Mouse (Mus musculus): Measurements from ENCODE around the gene Frmd4b. TPM values are rescaled to one million over a fixed set of nuclear protein-coding genes. Genes with fewer than 3 reads are reported as not detected.

Gene Frmd4b
- polyA plus RNA-seq, 1 experiment, result 0.59 TPM

GRCm38 (mm10) chr6:97518467-97518866, 98.9 kb downstream of the Frmd4b start:
- H3K27me3 ChIP-seq (ENCODE audit: control insufficient read depth, insufficient read depth, insufficient read length), result no peaks in the 10 kb centered on the region
- no peak overlapping the region for H3K4me3 ChIP-seq
- H3K36me3 ChIP-seq (ENCODE audit: control insufficient read depth, insufficient read depth), result no peaks in the 10 kb centered on the region
- H3K4me2 ChIP-seq (ENCODE audit: low read depth), result no peak overlapping the region
- H3K79me2 ChIP-seq (ENCODE audit: control insufficient read depth, insufficient read depth), result no peaks in the 10 kb centered on the region
- H3ac ChIP-seq (ENCODE audit: control insufficient read depth, insufficient read length), result no peak overlapping the region
- TF ChIP-seq USF1 (IDR thresholded peaks at IDR 0.05; ENCODE audit: low read depth) (no peak), MYOG (IDR thresholded peaks at IDR 0.05; ENCODE audit: control insufficient read depth in 1 of 3, insufficient read depth in 1 of 3, insufficient read length in 2 of 3, low read depth in 2 of 3) (no peak), REST (IDR thresholded peaks at IDR 0.05; ENCODE audit: insufficient read depth, insufficient read length) (no peak), TCF3 (IDR thresholded peaks at IDR 0.05; ENCODE audit: insufficient read length, low read depth) (no peak), POLR2A (IDR thresholded peaks at IDR 0.05; ENCODE audit: insufficient read length, low read depth) (no peak), SRF (IDR thresholded peaks at IDR 0.05; ENCODE audit: control insufficient read depth, insufficient read length, low read depth) (no peak), MAX (IDR thresholded peaks at IDR 0.05; ENCODE audit: low read depth) (no peak), MYOD1 (IDR thresholded peaks at IDR 0.05; ENCODE audit: control insufficient read depth in 1 of 3, insufficient read length in 2 of 3, low read depth in 2 of 3) (no peak), E2F4 (IDR thresholded peaks at IDR 0.05; ENCODE audit: insufficient read depth) (no peak), CEBPB (IDR thresholded peaks at IDR 0.05; ENCODE audit: insufficient read depth, poor library complexity, severe bottlenecking) (no peak), TCF12 (IDR thresholded peaks at IDR 0.05; ENCODE audit: insufficient read depth, poor library complexity, severe bottlenecking) (no peak), POLR2AphosphoS2 (IDR thresholded peaks at IDR 0.05; ENCODE audit: insufficient read length, low read depth) (no peak)

DNA sequence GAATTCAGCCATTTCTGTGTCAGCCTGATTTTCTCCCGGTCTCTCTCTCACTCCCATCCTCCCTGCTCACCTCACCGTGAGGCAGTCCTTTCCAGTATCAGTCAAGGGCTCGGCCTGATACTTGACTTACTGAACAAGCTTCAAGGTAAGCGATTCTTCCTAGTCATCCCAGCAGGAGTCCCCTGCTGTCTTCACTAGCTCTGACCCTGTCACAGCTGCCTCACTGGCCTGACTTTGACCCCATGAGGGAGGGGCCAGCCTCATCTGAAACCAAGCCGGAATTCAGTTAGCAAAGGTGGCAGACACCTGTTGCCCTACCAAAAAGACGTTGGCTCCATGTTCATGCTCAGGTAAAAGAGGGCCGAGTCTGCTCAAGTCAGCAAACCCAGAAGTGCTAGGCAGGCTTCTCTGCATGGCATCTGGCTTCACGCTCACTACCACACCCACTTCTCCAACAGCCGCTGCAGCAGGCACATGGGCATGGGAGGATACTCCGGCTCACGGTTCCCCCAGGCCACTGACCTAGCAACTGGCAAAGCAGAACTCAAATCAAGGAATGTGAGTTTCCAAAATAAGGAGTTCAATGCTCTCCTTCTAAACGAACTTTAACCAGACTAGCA, 99.6 kb downstream of the Frmd4b start:
- Histone ChIP-seq H3K4me3 (no peak overlapping the region), H3K36me3 (ENCODE audit: control insufficient read depth, insufficient read depth) (no peaks in the 10 kb centered on the region), H3K4me2 (ENCODE audit: low read depth) (no peak overlapping the region), H3ac (ENCODE audit: control insufficient read depth, insufficient read length) (no peak overlapping the region), H3K79me2 (ENCODE audit: control insufficient read depth, insufficient read depth) (no peaks in the 10 kb centered on the region), H3K27me3 (ENCODE audit: control insufficient read depth, insufficient read depth, insufficient read length) (no peaks in the 10 kb centered on the region)
- TF ChIP-seq REST (IDR thresholded peaks at IDR 0.05; ENCODE audit: insufficient read depth, insufficient read length) (no peak), MYOG (IDR thresholded peaks at IDR 0.05; ENCODE audit: control insufficient read depth in 1 of 3, insufficient read depth in 1 of 3, insufficient read length in 2 of 3, low read depth in 2 of 3) (peak in 1 of 3 experiments; percentile 6)

GRCm38 (mm10) chr6:97516941-97517340, 100.4 kb downstream of the Frmd4b start:
- no peaks in the 10 kb centered on the region for H3K36me3 ChIP-seq (ENCODE audit: control insufficient read depth, insufficient read depth)
- no peaks in the 10 kb centered on the region for H3K27me3 ChIP-seq (ENCODE audit: control insufficient read depth, insufficient read depth, insufficient read length)
- no peaks in the 10 kb centered on the region for H3K79me2 ChIP-seq (ENCODE audit: control insufficient read depth, insufficient read depth)
- no peak overlapping the region for H3ac ChIP-seq (ENCODE audit: control insufficient read depth, insufficient read length)
- H3K4me3 ChIP-seq, result no peak overlapping the region
- no peak overlapping the region for H3K4me2 ChIP-seq (ENCODE audit: low read depth)
- TF ChIP-seq REST (IDR thresholded peaks at IDR 0.05; ENCODE audit: insufficient read depth, insufficient read length) (no peak), CEBPB (IDR thresholded peaks at IDR 0.05; ENCODE audit: insufficient read depth, poor library complexity, severe bottlenecking) (no peak), TCF3 (IDR thresholded peaks at IDR 0.05; ENCODE audit: insufficient read length, low read depth) (no peak), POLR2AphosphoS2 (IDR thresholded peaks at IDR 0.05; ENCODE audit: insufficient read length, low read depth) (no peak), USF1 (IDR thresholded peaks at IDR 0.05; ENCODE audit: low read depth) (no peak), MYOD1 (IDR thresholded peaks at IDR 0.05; ENCODE audit: control insufficient read depth in 1 of 3, insufficient read length in 2 of 3, low read depth in 2 of 3) (no peak), MYOG (IDR thresholded peaks at IDR 0.05; ENCODE audit: control insufficient read depth in 1 of 3, insufficient read depth in 1 of 3, insufficient read length in 2 of 3, low read depth in 2 of 3) (no peak), E2F4 (IDR thresholded peaks at IDR 0.05; ENCODE audit: insufficient read depth) (no peak), MAX (IDR thresholded peaks at IDR 0.05; ENCODE audit: low read depth) (no peak)

GRCm38 (mm10) chr6:97510771-97511170, 106.6 kb downstream of the Frmd4b start:
- Histone ChIP-seq H3K36me3 (ENCODE audit: control insufficient read depth, insufficient read depth) (no peaks in the 10 kb centered on the region), H3K27me3 (ENCODE audit: control insufficient read depth, insufficient read depth, insufficient read length) (no peaks in the 10 kb centered on the region), H3K4me3 (no peak overlapping the region), H3K4me2 (ENCODE audit: low read depth) (no peak overlapping the region), H3ac (ENCODE audit: control insufficient read depth, insufficient read length) (no peak overlapping the region), H3K79me2 (ENCODE audit: control insufficient read depth, insufficient read depth) (no peaks in the 10 kb centered on the region)
- TF ChIP-seq USF1 (IDR thresholded peaks at IDR 0.05; ENCODE audit: low read depth) (no peak), TCF12 (IDR thresholded peaks at IDR 0.05; ENCODE audit: insufficient read depth, poor library complexity, severe bottlenecking) (no peak), POLR2AphosphoS2 (IDR thresholded peaks at IDR 0.05; ENCODE audit: insufficient read length, low read depth) (no peak), SRF (IDR thresholded peaks at IDR 0.05; ENCODE audit: control insufficient read depth, insufficient read length, low read depth) (no peak), MYOG (IDR thresholded peaks at IDR 0.05; ENCODE audit: control insufficient read depth in 1 of 3, insufficient read depth in 1 of 3, insufficient read length in 2 of 3, low read depth in 2 of 3) (no peak), MAX (IDR thresholded peaks at IDR 0.05; ENCODE audit: low read depth) (no peak), TCF3 (IDR thresholded peaks at IDR 0.05; ENCODE audit: insufficient read length, low read depth) (no peak), POLR2A (IDR thresholded peaks at IDR 0.05; ENCODE audit: insufficient read length, low read depth) (no peak), REST (IDR thresholded peaks at IDR 0.05; ENCODE audit: insufficient read depth, insufficient read length) (no peak), MYOD1 (IDR thresholded peaks at IDR 0.05; ENCODE audit: control insufficient read depth in 1 of 3, insufficient read length in 2 of 3, low read depth in 2 of 3) (no peak), E2F4 (IDR thresholded peaks at IDR 0.05; ENCODE audit: insufficient read depth) (no peak), CEBPB (IDR thresholded peaks at IDR 0.05; ENCODE audit: insufficient read depth, poor library complexity, severe bottlenecking) (no peak)

- H3K4me2 ChIP-seq (ENCODE audit: low read depth), result no peak overlapping the region
- H3K4me3 ChIP-seq, result no peak overlapping the region
- TF ChIP-seq MYOD1 (IDR thresholded peaks at IDR 0.05; ENCODE audit: control insufficient read depth in 1 of 3, insufficient read length in 2 of 3, low read depth in 2 of 3) (no peak), MAX (IDR thresholded peaks at IDR 0.05; ENCODE audit: low read depth) (no peak), POLR2AphosphoS2 (IDR thresholded peaks at IDR 0.05; ENCODE audit: insufficient read length, low read depth) (no peak), REST (IDR thresholded peaks at IDR 0.05; ENCODE audit: insufficient read depth, insufficient read length) (no peak), TCF12 (IDR thresholded peaks at IDR 0.05; ENCODE audit: insufficient read depth, poor library complexity, severe bottlenecking) (no peak), CEBPB (IDR thresholded peaks at IDR 0.05; ENCODE audit: insufficient read depth, poor library complexity, severe bottlenecking) (no peak), MYOG (IDR thresholded peaks at IDR 0.05; ENCODE audit: control insufficient read depth in 1 of 3, insufficient read depth in 1 of 3, insufficient read length in 2 of 3, low read depth in 2 of 3) (no peak)
- H3K36me3 ChIP-seq (ENCODE audit: control insufficient read depth, insufficient read depth), result no peaks in the 10 kb centered on the region
- H3K27me3 ChIP-seq (ENCODE audit: control insufficient read depth, insufficient read depth, insufficient read length), result no peaks in the 10 kb centered on the region
- no peak overlapping the region for H3ac ChIP-seq (ENCODE audit: control insufficient read depth, insufficient read length)
- no peaks in the 10 kb centered on the region for H3K79me2 ChIP-seq (ENCODE audit: control insufficient read depth, insufficient read depth)
Measured at GRCm38 (mm10) chr6:97509434-97509833, 107.9 kb downstream of the Frmd4b start.
